Mouse (Mus musculus): ENCODE results near the gene Ubash3a.

DNA sequence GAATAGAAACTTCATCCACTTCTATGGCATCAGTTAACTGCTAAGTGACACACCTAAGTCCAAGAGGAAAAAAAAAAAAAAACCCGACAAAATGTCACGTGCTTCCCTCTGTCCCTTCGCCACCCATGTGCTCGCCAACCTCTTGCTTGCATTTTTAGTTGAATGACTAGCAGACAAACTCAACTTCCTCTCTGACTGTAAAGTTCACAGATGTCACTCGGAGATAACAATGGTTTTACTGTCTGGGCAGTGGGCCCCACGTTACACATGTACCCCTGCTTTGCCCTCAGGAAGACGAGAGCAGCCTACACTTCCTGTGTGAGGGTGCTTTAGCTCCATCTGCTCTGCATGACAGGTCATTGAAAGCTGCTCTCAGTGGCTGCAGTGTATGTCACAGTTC lies 16.2 kb downstream of the Ubash3a start:
- TF ChIP-seq POLR2A (IDR thresholded peaks at IDR 0.05; ENCODE audit: insufficient read length, low read depth) (no peak), MAX (IDR thresholded peaks at IDR 0.05; ENCODE audit: low read depth) (no peak), POLR2AphosphoS2 (IDR thresholded peaks at IDR 0.05; ENCODE audit: insufficient read length, low read depth) (no peak), REST (IDR thresholded peaks at IDR 0.05; ENCODE audit: insufficient read depth, insufficient read length) (no peak), MYOG (IDR thresholded peaks at IDR 0.05; ENCODE audit: control insufficient read depth in 1 of 3, insufficient read depth in 1 of 3, insufficient read length in 2 of 3, low read depth in 2 of 3) (no peak), SRF (IDR thresholded peaks at IDR 0.05; ENCODE audit: control insufficient read depth, insufficient read length, low read depth) (no peak)
